Mouse (Mus musculus): ENCODE measurements around the gene Pitpna.
"Not testable (repeated sequence)": the region's sequence is repeated elsewhere in the genome, so short reads cannot be mapped to it uniquely, and the experiment has no call there.

Gene Pitpna

GRCm38 (mm10) chr11:75587493-75588284 lies at the start of gene Pitpna:
Pitpna (plus strand) TSS chr11:75588097.
- DNase-seq (ENCODE audit: low spot score): peak; percentile 83

GRCm38 (mm10) chr11:75538184-75538969 lies 49.5 kb upstream of the Pitpna start:
- no peak for DNase-seq (ENCODE audit: low spot score)

DNA sequence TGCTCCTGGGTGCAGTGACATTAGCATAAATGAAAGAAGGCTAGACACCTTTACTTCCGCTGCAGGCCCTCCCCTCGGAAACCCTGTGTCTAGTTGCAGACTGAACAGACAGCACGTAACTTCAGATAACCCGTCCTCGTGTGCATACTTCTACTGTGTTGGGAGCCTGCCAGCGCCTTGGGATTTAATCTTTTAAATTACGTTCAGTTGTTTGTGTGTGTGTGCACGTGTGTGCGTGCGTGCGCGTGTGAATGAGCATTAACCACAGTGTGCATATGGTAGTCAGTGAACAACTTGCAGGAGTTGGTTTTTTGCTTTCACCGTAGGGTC lies 49.0 kb upstream of the Pitpna start:
- no peak for DNase-seq (ENCODE audit: low spot score)

- no peak for DNase-seq (ENCODE audit: low spot score)
Measured at GRCm38 (mm10) chr11:75540209-75540608, 47.7 kb upstream of the Pitpna start.

- DNase-seq (ENCODE audit: low spot score): no peak
Measured at GRCm38 (mm10) chr11:75540710-75541581, 47.0 kb upstream of the Pitpna start.

- no peak for DNase-seq (ENCODE audit: low spot score)
Measured at GRCm38 (mm10) chr11:75544713-75545112, 43.2 kb upstream of the Pitpna start.

GRCm38 (mm10) chr11:75546057-75546456 lies 41.8 kb upstream of the Pitpna start:
- DNase-seq (ENCODE audit: low spot score): no peak

- DNase-seq (ENCODE audit: low spot score): no peak
Measured at GRCm38 (mm10) chr11:75549658-75550111, 38.2 kb upstream of the Pitpna start.

DNA sequence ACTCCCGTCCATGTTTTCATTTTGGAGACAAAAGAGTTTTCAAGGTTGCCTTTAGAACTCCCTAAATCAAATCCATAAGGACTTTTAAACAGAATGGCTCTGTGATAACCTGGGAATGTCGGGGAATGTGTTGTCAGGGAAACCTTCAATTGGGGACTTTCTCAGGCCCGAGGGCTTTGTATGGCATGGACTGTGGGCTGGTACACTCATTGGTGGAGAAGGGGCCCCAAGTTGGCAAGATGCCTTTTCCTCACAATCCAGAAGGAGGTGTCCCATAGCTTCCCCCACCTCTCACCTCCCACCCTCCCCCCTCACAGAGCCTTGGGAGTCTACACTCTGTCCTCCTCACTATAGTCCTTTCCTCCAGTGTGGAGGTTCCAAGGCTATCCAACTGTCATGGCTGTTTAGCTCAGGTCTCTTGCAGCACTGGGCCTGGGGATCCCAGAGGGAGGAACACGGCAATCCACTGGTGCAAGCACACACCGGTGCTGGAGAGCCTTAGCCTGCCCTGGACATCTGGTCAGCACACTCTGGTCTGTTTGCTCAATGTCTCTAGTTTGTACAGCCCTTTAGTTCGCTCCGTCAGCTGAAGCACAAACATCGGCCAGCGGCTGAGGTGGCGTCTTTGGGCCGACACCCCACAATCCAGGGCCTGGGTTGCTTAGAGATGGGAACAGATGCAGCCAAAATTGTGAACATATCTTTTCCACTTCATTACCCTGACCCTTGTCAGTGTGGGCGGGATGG lies 37.5 kb upstream of the Pitpna start:
- no peak for DNase-seq (ENCODE audit: low spot score)

DNA sequence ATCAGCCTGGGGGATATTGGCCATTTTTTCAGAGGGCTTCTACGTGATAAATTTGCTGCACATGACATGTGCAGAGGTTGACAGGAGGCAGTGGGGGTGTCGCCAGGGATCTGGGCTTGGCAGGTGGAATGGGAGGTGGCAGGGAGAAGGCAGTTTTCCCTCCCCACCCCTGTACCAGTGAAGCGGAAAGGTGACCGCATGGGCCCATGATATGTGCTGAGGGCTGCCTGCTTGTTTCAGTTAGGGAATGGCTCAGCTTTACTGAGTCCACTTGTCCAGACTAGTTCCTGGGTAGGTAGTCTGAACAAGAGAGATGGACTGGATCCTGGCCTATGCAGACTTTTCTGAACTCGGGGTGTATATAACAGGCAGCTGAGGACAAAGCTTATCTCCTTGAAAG lies 36.6 kb upstream of the Pitpna start:
- no peak for DNase-seq (ENCODE audit: low spot score)

- no peak for DNase-seq (ENCODE audit: low spot score)
Measured at GRCm38 (mm10) chr11:75551961-75552441, 35.9 kb upstream of the Pitpna start.

DNA sequence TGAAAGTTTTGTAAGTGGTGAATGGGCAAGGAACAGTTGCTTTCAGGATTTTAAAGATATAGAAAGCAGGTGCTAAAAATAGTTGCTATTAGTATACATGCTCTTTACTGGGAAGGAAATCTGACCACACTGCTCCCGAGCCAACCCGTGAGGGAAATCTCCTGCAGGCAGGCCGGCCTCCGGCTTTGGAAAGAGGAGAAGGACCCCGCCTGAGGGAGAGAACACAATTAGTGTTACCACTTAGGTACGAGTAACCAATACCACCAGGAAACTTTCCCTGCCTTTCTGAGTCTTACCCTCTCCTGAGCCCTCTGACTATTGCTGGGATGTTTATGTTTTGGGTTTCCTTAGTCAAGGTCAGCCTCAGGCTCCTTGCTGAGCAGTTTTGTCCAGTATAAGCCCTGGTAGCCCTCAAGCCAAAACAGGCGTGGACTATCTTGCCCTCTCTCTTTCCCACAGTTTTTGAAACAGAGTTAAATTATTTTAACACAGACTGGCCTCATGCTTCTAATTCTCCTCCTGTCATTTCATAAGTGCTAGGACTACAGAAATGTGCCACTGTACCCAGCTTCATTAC lies 34.9 kb upstream of the Pitpna start:
- DNase-seq (ENCODE audit: low spot score): no peak

GRCm38 (mm10) chr11:75556006-75556405 lies 31.9 kb upstream of the Pitpna start:
- DNase-seq (ENCODE audit: low spot score): not testable (repeated sequence)

DNA sequence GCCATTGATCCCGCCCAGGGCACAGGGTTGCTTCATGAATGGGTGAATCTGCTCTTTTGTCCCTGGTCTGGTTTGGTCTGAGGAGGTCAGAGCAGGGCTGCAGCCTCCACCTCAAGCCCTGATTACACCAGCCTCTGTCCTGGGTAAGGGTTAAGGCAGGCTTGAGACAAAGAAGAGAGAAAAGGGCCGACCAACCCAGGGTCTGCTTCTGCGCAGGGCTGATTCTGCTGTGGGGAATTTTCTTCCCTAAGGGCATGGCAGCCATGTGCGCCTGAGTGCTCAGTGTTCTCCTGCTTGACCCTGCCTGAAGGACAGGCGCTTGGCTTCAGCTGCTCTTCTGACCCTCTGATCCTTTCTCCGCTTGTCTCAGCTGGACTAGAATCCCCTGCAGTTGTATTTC lies 30.8 kb upstream of the Pitpna start:
- DNase-seq (ENCODE audit: low spot score): no peak

DNA sequence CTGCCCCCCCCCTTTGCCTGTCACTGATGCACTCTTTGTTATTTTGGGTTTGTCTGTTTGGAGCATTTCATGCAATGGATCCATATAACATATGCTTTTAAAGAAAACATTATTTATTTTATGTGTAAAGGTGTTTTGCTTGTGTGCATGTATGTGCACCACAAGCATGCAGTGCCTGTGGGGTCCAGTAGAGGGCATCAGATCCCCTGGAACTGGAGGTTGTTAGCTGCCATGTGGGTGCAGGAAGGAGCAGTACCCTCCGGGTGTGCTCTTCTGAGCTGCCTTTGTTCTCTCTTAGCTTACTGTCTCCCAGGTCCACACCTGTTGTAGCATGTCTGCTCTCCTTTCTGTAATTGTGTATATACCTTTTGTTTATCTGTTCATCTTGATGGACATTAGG lies 29.8 kb upstream of the Pitpna start:
- no peak for DNase-seq (ENCODE audit: low spot score)

GRCm38 (mm10) chr11:75559870-75560504 lies 27.9 kb upstream of the Pitpna start:
- no peak for DNase-seq (ENCODE audit: low spot score)

- DNase-seq (ENCODE audit: low spot score): no peak
Measured at GRCm38 (mm10) chr11:75560530-75561409, 27.1 kb upstream of the Pitpna start.

DNA sequence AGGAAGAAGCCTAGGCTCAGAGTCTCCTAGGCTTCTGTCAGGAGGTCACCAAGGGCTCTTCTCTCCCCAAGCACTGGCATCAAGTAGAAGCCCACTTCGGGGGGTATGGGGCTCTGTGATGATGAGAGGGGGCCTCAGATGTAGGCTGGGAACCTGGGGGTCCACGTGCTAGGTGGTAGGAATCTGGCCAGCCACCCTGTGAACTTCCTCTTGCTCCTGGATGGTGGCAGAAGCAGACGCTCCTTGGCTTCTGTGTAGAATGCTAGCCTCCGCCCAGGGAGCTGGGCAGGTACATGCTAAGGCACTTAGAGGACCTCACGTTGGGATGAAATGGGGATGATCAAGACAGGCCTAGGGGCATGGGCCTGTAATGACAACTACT lies 26.5 kb upstream of the Pitpna start:
- DNase-seq (ENCODE audit: low spot score): no peak

- no peak for DNase-seq (ENCODE audit: low spot score)
Measured at GRCm38 (mm10) chr11:75562840-75563239, 25.1 kb upstream of the Pitpna start.
